Mouse (Mus musculus): ENCODE measurements around the gene Lin7c. TPM values are rescaled to one million over a fixed set of nuclear protein-coding genes. Genes with fewer than 3 reads are reported as not detected.
A peak's percentile ranks its signal among the peaks of the same experiment; 100 is the strongest.

Gene Lin7c
- polyA plus RNA-seq, 1 experiment = 3.3 TPM

DNA sequence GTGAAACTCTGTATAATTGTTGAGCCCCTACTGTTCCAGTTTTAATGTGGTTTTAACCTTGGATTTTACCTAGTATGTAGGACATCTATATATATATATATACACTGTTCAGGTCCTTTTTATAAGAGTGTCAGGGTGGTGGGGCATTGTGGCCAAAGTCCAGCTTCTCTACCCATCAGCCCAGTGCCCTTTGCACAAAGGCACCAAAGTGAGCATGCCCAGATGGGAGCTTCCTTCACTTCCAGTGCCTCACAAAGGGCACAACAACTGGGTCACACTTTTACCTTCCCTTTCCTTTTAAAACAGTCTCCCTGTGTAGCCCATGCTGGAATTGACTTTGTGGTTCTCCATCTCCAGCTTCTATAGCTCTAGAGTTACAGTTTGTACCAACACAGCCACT is 23.9 kb downstream of the Lin7c start:
- no peak for DNase-seq (ENCODE audit: low read depth in 1 of 2, low spot score in 2 of 2)
- Histone ChIP-seq H3K27ac (ENCODE audit: insufficient read depth, low read length) (no peak overlapping the region), H3K27me3 (ENCODE audit: control insufficient read depth, insufficient read depth, low read length) (peaks cover 10% of the 10 kb centered on the region), H3K36me3 (ENCODE audit: control insufficient read depth, insufficient read depth, low read length) (no peaks in the 10 kb centered on the region), H3K4me3 (ENCODE audit: extremely low read depth, insufficient read depth, insufficient read length) (no peak overlapping the region), H3K4me1 (ENCODE audit: control insufficient read depth, insufficient read depth, insufficient read length) (peaks cover 5% of the 10 kb centered on the region; the same call in 1 of the 2 replicates)
- TF ChIP-seq CTCF (IDR thresholded peaks at IDR 0.05; ENCODE audit: extremely low read depth, insufficient read depth, insufficient read length, insufficient replicate concordance) (no peak), POLR2A (IDR thresholded peaks at IDR 0.05; ENCODE audit: low read depth, low read length) (no peak)

DNA sequence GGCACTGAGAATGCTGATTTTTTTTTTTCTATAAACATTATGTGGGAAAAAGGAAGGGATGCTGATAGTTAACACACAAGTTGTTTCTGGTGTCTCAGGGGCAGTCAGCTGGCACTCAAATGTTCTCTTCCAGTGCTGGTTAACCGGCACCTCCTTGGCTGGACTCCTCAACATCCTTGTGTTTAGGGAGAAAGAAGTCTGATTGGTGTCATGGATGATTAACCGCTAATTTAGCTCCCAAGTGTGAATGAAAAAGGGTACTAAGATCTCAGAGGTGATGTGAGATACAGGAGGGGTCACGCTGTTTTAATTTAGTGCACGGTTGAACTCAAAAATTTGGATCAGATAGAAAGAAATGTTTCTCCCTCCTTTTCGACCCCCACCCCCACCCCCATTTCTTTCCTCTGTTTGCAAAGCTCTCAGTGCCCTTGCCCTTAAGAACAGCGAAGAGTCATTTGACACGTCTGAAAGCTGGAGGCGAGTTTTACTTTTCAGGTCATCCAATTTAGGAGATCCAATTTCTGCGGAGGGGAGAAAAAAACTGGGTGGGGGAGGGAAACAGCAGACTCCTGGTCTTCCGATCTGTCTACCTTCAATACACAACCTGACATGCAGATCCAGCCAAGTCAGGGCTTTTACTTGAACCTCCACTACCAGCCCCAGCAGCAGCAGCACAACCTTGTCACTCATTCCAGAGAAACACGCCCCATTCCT is 26.3 kb downstream of the Lin7c start:
- Histone ChIP-seq H3K36me3 (ENCODE audit: control insufficient read depth, insufficient read depth, low read length) (no peaks in the 10 kb centered on the region), H3K4me3 (ENCODE audit: extremely low read depth, insufficient read depth, insufficient read length) (no peak overlapping the region), H3K27ac (ENCODE audit: insufficient read depth, low read length) (no peak overlapping the region), H3K4me1 (ENCODE audit: control insufficient read depth, insufficient read depth, insufficient read length) (peaks cover 5% of the 10 kb centered on the region; the same call in 1 of the 2 replicates), H3K27me3 (ENCODE audit: control insufficient read depth, insufficient read depth, low read length) (peaks cover 10% of the 10 kb centered on the region)
- DNase-seq (ENCODE audit: low read depth in 1 of 2, low spot score in 2 of 2) = no peak
- WGBS = 23% methylated on average over 11 of the region's 11 CpGs
- TF ChIP-seq POLR2A (IDR thresholded peaks at IDR 0.05; ENCODE audit: low read depth, low read length) (no peak), CTCF (IDR thresholded peaks at IDR 0.05; ENCODE audit: extremely low read depth, insufficient read depth, insufficient read length, insufficient replicate concordance) (no peak)

DNA sequence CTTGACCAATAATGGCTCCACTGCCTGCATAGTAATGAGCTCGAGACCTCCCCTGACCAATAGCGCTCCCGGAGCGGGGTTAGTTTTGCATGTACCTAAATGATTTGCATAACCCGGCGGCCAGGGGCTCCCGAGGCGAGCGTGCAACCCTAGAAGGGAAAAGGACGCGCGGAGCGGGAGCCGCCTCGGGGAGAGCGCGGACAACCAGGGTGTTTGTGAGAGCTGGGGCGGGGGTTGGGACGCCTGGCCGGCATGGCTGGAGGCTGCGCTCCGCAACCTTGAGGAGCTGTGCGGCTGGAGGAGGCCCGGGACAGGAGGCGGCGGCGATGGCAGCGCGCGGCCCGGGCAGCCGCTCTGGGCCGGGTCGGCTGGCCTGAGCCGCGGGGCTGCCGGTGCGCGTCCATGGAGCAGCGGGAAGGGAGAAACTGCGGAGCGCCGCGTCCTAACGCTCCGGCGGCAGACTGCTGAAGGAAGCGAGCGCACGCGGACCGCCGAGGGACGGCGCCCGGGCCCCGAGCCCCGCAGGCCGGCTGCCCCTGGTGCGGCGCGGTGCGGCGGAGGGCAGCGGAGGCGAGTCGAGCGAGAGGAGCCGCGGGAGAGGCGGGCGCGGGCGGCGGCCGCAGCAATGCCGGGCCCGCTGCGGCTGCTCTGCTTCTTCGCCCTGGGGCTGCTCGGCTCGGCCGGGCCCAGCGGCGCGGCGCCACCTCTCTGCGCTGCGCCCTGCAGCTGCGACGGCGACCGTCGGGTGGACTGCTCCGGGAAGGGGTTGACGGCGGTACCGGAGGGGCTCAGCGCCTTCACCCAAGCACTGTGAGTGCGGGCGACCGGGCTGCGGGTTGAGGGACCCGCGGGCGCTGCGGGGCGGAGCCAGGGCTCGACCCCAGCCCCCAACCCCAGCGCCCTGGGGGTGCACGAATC is 27.1 kb downstream of the Lin7c start, which contains the start of gene Lgr4:
Gene Lgr4, plus strand, starts transcription at position 152 of the 918 bp plus-strand sequence.
- no peak for TF ChIP-seq CTCF (IDR thresholded peaks at IDR 0.05; ENCODE audit: extremely low read depth, insufficient read depth, insufficient read length, insufficient replicate concordance)
- TF ChIP-seq POLR2A (IDR thresholded peaks at IDR 0.05; ENCODE audit: low read depth, low read length) = no peak; the same call in 1 of the 2 replicates
- no peaks in the 10 kb centered on the region for H3K36me3 ChIP-seq (ENCODE audit: control insufficient read depth, insufficient read depth, low read length)
- WGBS = 2% methylated on average over 103 of the region's 111 CpGs
- DNase-seq (ENCODE audit: low read depth in 1 of 2, low spot score in 2 of 2) = peak; percentile 45 to 64
- peak within 1 kb of the TSS; percentile 56 for H3K4me3 ChIP-seq (ENCODE audit: extremely low read depth, insufficient read depth, insufficient read length)
- H3K27me3 ChIP-seq (ENCODE audit: control insufficient read depth, insufficient read depth, low read length) = peaks cover 10% of the 10 kb centered on the region
- H3K27ac ChIP-seq (ENCODE audit: insufficient read depth, low read length) = no peak within 1 kb of the TSS; the same call in 1 of the 2 replicates
- H3K4me1 ChIP-seq (ENCODE audit: control insufficient read depth, insufficient read depth, insufficient read length) = peaks cover 5% of the 10 kb centered on the region; the same call in 1 of the 2 replicates

DNA sequence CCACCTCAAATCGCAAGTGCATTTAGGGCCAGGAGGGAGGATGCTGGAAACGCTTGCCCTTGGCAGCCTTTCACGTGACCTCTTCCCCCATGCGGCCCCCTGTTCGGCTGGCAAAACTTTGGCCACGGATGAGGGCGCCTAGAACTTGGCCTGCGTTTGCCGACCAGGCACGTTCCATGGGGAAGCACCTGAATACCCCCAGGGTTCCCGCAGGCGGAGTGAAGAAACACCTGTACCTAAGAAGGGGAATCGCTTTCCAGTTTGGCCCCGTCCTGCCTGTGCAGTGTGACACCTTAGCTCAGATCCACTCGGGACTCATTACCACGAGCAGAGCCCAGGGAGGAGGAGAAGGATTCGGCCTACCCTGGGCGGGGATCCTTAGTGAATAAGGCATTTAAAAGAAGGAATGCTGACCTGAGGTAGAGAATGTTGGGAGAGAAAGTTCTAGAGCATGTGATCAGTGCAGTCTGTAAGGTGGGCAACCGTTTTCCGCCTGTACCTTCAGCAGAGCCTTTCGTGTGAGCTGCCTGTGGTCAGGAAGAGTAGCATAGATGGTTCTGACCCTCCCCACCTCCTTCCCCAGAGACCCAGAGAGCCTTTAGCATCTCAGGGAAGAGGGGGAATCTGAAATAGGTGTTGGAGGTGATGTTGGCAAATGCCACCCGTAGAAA is 28.1 kb downstream of the Lin7c start:
- H3K4me3 ChIP-seq (ENCODE audit: extremely low read depth, insufficient read depth, insufficient read length) = no peak overlapping the region; the same call in 1 of the 2 replicates

DNA sequence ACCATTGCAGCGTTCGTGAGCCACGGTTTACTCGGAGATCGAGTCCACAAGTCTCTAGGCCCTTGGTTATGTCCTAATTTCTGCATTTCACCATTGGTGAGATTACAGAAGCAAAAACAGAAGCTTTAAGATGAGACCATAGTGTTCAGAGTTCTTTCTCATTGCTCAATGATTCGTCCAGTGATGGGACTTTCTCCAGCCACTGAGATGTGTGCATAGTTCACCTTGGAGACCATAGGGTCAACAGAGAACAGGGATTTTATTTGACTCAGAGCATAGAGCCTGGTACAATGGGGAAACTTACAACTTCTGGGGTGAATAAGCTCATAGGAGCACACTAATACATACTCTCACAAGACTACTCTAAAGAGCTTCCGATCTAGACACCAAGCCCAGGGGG is 29.8 kb downstream of the Lin7c start:
- WGBS = 91% methylated on average over 7 of the region's 7 CpGs
- no peak overlapping the region for H3K4me3 ChIP-seq (ENCODE audit: extremely low read depth, insufficient read depth, insufficient read length)
- no peak overlapping the region for H3K27ac ChIP-seq (ENCODE audit: insufficient read depth, low read length)
- peaks cover 5% of the 10 kb centered on the region; the same call in 1 of the 2 replicates for H3K4me1 ChIP-seq (ENCODE audit: control insufficient read depth, insufficient read depth, insufficient read length)
- peaks cover 10% of the 10 kb centered on the region for H3K27me3 ChIP-seq (ENCODE audit: control insufficient read depth, insufficient read depth, low read length)
- no peak for TF ChIP-seq POLR2A (IDR thresholded peaks at IDR 0.05; ENCODE audit: low read depth, low read length)
- no peak for TF ChIP-seq CTCF (IDR thresholded peaks at IDR 0.05; ENCODE audit: extremely low read depth, insufficient read depth, insufficient read length, insufficient replicate concordance)
- no peak for DNase-seq (ENCODE audit: low read depth in 1 of 2, low spot score in 2 of 2)
- no peaks in the 10 kb centered on the region for H3K36me3 ChIP-seq (ENCODE audit: control insufficient read depth, insufficient read depth, low read length)

More for the DNA sequence above, 28.1 kb downstream of the Lin7c start:
- H3K27ac ChIP-seq (ENCODE audit: insufficient read depth, low read length) = no peak overlapping the region
- WGBS = 28% methylated on average over 22 of the region's 22 CpGs
- no peaks in the 10 kb centered on the region for H3K36me3 ChIP-seq (ENCODE audit: control insufficient read depth, insufficient read depth, low read length)
- H3K27me3 ChIP-seq (ENCODE audit: control insufficient read depth, insufficient read depth, low read length) = peaks cover 10% of the 10 kb centered on the region
- DNase-seq (ENCODE audit: low read depth in 1 of 2, low spot score in 2 of 2) = no peak
- TF ChIP-seq POLR2A (IDR thresholded peaks at IDR 0.05; ENCODE audit: low read depth, low read length) = no peak
- TF ChIP-seq CTCF (IDR thresholded peaks at IDR 0.05; ENCODE audit: extremely low read depth, insufficient read depth, insufficient read length, insufficient replicate concordance) = no peak
- peaks cover 5% of the 10 kb centered on the region; the same call in 1 of the 2 replicates for H3K4me1 ChIP-seq (ENCODE audit: control insufficient read depth, insufficient read depth, insufficient read length)

DNA sequence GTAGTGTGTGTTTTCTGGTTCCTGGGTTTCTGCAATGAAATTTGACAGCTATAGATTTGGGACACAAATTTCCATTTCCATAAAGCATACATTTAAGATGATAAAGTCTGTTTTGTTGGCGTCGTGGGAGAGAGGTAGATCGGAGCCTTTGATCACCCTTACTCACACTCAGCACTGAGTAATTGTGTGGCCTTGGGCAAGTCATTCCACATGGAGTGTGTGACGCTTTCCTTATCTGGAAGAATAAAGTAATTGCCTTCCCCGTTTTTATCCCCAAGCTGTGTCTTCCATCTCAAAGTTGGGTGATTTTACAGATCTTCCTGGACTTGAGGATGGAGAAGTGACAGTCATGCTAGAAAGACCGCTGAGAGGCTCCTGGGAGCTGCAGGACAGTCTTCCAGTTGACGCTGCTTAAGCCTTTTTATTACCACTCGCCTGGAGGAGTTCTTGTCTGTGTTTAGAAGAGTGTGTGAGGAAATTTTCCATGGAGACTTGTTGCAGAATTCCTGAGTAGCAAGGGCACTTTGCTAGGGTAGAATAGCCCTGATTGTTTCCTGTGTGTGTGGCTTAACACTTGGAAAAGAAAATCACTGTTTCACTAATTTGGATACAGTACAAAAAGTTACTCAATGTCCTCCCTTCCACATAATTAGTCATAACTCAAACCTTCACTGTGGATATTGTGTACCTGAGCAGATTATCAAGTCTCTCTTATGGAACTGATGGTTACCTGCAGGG is 30.8 kb downstream of the Lin7c start:
- no peak for DNase-seq (ENCODE audit: low read depth in 1 of 2, low spot score in 2 of 2)
- WGBS = 86% methylated on average over 8 of the region's 8 CpGs

More for the DNA sequence above, 30.8 kb downstream of the Lin7c start:
- Histone ChIP-seq H3K4me3 (ENCODE audit: extremely low read depth, insufficient read depth, insufficient read length) (no peak overlapping the region), H3K36me3 (ENCODE audit: control insufficient read depth, insufficient read depth, low read length) (no peaks in the 10 kb centered on the region), H3K4me1 (ENCODE audit: control insufficient read depth, insufficient read depth, insufficient read length) (peaks cover 5% of the 10 kb centered on the region; the same call in 1 of the 2 replicates), H3K27ac (ENCODE audit: insufficient read depth, low read length) (no peak overlapping the region), H3K27me3 (ENCODE audit: control insufficient read depth, insufficient read depth, low read length) (peaks cover 10% of the 10 kb centered on the region)
- TF ChIP-seq CTCF (IDR thresholded peaks at IDR 0.05; ENCODE audit: extremely low read depth, insufficient read depth, insufficient read length, insufficient replicate concordance) (no peak), POLR2A (IDR thresholded peaks at IDR 0.05; ENCODE audit: low read depth, low read length) (no peak)
